Mouse (Mus musculus): ENCODE results near the gene Paf1.
A peak's percentile ranks its signal among the peaks of the same experiment; 100 is the strongest.
"Not testable (repeated sequence)": the region's sequence is repeated elsewhere in the genome, so short reads cannot be mapped to it uniquely, and the experiment has no call there.

Gene Paf1

GRCm38 (mm10) chr7:28384162-28384561, 8.6 kb upstream of the Paf1 start:
- no peak for DNase-seq (ENCODE audit: inconsistent ontology term)

GRCm38 (mm10) chr7:28385196-28385595, 7.6 kb upstream of the Paf1 start:
- DNase-seq (ENCODE audit: inconsistent ontology term): no peak

- no peak for DNase-seq (ENCODE audit: inconsistent ontology term)
These were observed 6.7 kb upstream of the Paf1 start for GRCm38 (mm10) chr7:28386007-28386406.

GRCm38 (mm10) chr7:28386462-28386861, 6.3 kb upstream of the Paf1 start:
- DNase-seq (ENCODE audit: inconsistent ontology term): peak; percentile 75

- DNase-seq (ENCODE audit: inconsistent ontology term): not testable (repeated sequence)
These were observed 5.9 kb upstream of the Paf1 start for GRCm38 (mm10) chr7:28386877-28387276.

- not testable (repeated sequence) for DNase-seq (ENCODE audit: inconsistent ontology term)
These were observed 5.4 kb upstream of the Paf1 start for GRCm38 (mm10) chr7:28387384-28387783.

GRCm38 (mm10) chr7:28390331-28390730, 2.4 kb upstream of the Paf1 start:
- DNase-seq (ENCODE audit: inconsistent ontology term): no peak

GRCm38 (mm10) chr7:28393272-28393951, 661 bp downstream of the Paf1 start:
- DNase-seq (ENCODE audit: inconsistent ontology term): no peak

- no peak for DNase-seq (ENCODE audit: inconsistent ontology term)
These were observed 2.7 kb downstream of the Paf1 start for GRCm38 (mm10) chr7:28395425-28395824.

- DNase-seq (ENCODE audit: inconsistent ontology term): no peak
These were observed 5.2 kb downstream of the Paf1 start for GRCm38 (mm10) chr7:28398000-28398399.

- DNase-seq (ENCODE audit: inconsistent ontology term): no peak
These were observed 6.1 kb downstream of the Paf1 start for GRCm38 (mm10) chr7:28398696-28399340.

- DNase-seq (ENCODE audit: inconsistent ontology term): no peak
These were observed 8.3 kb downstream of the Paf1 start for GRCm38 (mm10) chr7:28401030-28401429.

- no peak for DNase-seq (ENCODE audit: inconsistent ontology term)
These were observed 9.2 kb downstream of the Paf1 start for GRCm38 (mm10) chr7:28401942-28402341.

- peak; percentile 75 for DNase-seq (ENCODE audit: inconsistent ontology term)
These were observed 18.2 kb downstream of the Paf1 start for GRCm38 (mm10) chr7:28410841-28411475.

- no peak for DNase-seq (ENCODE audit: inconsistent ontology term)
These were observed 20.1 kb downstream of the Paf1 start for GRCm38 (mm10) chr7:28412826-28413225.

- peak; percentile 22 for DNase-seq (ENCODE audit: inconsistent ontology term)
These were observed 24.6 kb downstream of the Paf1 start for GRCm38 (mm10) chr7:28417368-28417767.

- peak; percentile 97 for DNase-seq (ENCODE audit: inconsistent ontology term)
These were observed 25.4 kb downstream of the Paf1 start for GRCm38 (mm10) chr7:28418096-28418670.

- peak; percentile 80 for DNase-seq (ENCODE audit: inconsistent ontology term)
These were observed 26.7 kb downstream of the Paf1 start for GRCm38 (mm10) chr7:28419416-28419815.

- no peak for DNase-seq (ENCODE audit: inconsistent ontology term)
These were observed 30.3 kb downstream of the Paf1 start for GRCm38 (mm10) chr7:28423018-28423417.

- no peak for DNase-seq (ENCODE audit: inconsistent ontology term)
These were observed 35.0 kb downstream of the Paf1 start for GRCm38 (mm10) chr7:28427738-28428137.

- no peak for DNase-seq (ENCODE audit: inconsistent ontology term)
These were observed 37.8 kb downstream of the Paf1 start for GRCm38 (mm10) chr7:28430512-28430911.

GRCm38 (mm10) chr7:28432252-28432651, 39.5 kb downstream of the Paf1 start:
- no peak for DNase-seq (ENCODE audit: inconsistent ontology term)
